Mouse (Mus musculus): ENCODE data around the gene Adss. TPM values are rescaled to one million over a fixed set of nuclear protein-coding genes. Genes with fewer than 3 reads are reported as not detected.

Adss gene
- polyA plus RNA-seq, 1 experiment from 2014 or later, result 28.4 TPM

DNA sequence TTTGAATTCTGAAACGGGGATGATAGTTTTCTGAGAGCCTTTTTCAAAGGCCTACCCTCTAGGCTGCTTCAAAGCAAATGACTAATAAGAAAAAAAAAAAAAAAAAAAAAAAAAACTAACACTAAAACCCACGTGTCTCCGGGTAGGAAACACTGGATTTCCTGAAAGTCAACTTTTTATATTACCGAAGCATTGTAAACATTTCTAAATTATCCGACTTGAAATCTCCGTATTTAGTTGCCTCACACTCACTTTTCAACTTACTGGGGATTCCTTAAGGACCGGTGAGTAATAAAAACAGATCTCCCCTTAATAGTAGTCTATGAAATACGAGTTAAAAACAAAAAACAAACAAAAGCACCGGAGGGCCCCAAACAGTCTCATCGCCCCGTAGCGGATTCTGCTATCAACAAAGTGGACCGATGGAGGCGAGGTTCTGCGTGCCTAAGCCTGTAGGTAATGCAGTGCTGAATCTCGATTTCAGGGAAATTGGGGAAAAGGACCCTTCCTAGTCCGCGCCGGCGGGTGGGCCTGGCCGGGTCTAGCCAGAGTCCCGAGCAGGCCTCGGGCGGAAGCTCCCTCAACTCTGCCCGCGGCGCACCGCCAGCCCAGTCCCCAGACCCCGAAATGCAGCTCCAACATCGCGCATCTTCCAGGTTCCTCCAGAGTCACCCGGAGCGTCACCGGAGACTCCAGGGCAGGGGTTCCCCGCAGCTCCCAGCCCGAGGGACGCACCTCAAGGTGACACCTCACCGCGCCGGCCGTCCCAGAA is 704 bp downstream of the Adss start:
- H3K27ac ChIP-seq (ENCODE audit: low read length), result peak overlapping the region; percentile 97
- 1% methylated on average over 41 of the region's 41 CpGs for WGBS
- ATAC-seq (peak; percentile 12; the same call in 1 of the 2 replicates), DNase-seq (ENCODE audit: low spot score) (peak; percentile 54)
- peak overlapping the region; percentile 84 for H3K4me3 ChIP-seq (ENCODE audit: low read depth, low read length)
- TF ChIP-seq EP300 (IDR thresholded peaks at IDR 0.05), result no peak
- no peak for TF ChIP-seq CTCF (IDR thresholded peaks at IDR 0.05)
- peak overlapping the region; percentile 83 for H3K4me2 ChIP-seq (replicated peaks; ENCODE audit: low read depth, low read length)
- H3K27me3 ChIP-seq (replicated peaks; ENCODE audit: insufficient read depth, low read length), result no peaks in the 10 kb centered on the region
- H3K4me1 ChIP-seq (ENCODE audit: insufficient read depth, low read depth, low read length), result peaks cover 17% of the 10 kb centered on the region; the same call in 1 of the 2 replicates
- H3K36me3 ChIP-seq (ENCODE audit: insufficient read depth, low read length), result no peaks in the 10 kb centered on the region
- no peaks in the 10 kb centered on the region for H3K9me3 ChIP-seq (ENCODE audit: low read length)
- H3K9ac ChIP-seq (replicated peaks; ENCODE audit: low read depth), result peak overlapping the region; percentile 82

DNA sequence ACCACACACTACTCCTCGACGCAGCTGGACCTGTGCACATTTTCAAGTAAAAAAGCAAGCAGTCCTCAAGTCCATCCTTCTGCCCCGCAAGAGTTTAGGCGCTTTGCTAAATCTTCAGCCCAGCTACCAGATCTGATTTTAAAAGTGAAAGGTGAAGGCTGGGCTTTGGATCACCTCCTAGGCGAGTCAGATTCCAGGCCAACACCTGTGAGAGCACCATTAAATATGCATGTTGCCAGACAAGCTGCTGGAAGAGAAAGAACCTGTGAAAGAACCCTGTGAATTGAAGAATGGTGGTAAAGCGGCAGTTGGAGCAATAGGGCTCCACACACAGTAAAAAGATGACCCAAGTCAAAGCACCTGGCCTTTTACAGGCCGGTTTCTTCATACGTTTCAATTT is 1.4 kb downstream of the Adss start:
- H3K36me3 ChIP-seq (ENCODE audit: insufficient read depth, low read length), result no peaks in the 10 kb centered on the region
- peaks cover 17% of the 10 kb centered on the region; the same call in 1 of the 2 replicates for H3K4me1 ChIP-seq (ENCODE audit: insufficient read depth, low read depth, low read length)
- peak; percentile 8 for DNase-seq (ENCODE audit: low spot score)
- no peaks in the 10 kb centered on the region for H3K27me3 ChIP-seq (replicated peaks; ENCODE audit: insufficient read depth, low read length)
- H3K9ac ChIP-seq (replicated peaks; ENCODE audit: low read depth), result peak overlapping the region; percentile 82
- TF ChIP-seq CTCF (IDR thresholded peaks at IDR 0.05), result no peak
- no peak for TF ChIP-seq EP300 (IDR thresholded peaks at IDR 0.05)
- 5% methylated on average over 8 of the region's 8 CpGs for WGBS
- H3K27ac ChIP-seq (ENCODE audit: low read length), result peak overlapping the region; percentile 7; the same call in 1 of the 2 replicates
- peak overlapping the region; percentile 83 for H3K4me2 ChIP-seq (replicated peaks; ENCODE audit: low read depth, low read length)
- ATAC-seq, result no peak
- peak overlapping the region; percentile 84 for H3K4me3 ChIP-seq (ENCODE audit: low read depth, low read length)
- no peaks in the 10 kb centered on the region for H3K9me3 ChIP-seq (ENCODE audit: low read length)

DNA sequence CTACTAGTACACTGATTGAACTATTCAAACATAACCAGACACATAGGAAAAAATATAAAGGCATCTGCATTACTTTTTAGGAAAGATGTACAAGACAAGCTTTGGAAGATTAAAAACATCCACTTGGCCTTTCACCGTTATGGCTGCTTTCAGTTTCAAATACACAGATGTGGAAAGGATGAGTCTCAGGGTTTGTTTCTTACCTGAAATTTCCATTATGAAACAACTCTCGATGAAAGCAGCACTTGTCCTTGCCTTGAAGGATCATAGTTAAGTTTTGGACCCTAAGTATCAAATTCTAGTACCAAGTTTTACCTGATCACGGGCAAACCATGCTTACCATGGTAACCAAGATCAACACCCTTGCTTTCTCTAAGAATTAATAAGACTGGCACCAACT is 3.5 kb downstream of the Adss start:
- Histone ChIP-seq H3K4me2 (replicated peaks; ENCODE audit: low read depth, low read length) (no peak overlapping the region), H3K9me3 (ENCODE audit: low read length) (peaks cover 3% of the 10 kb centered on the region; the same call in 1 of the 2 replicates), H3K27ac (ENCODE audit: low read length) (no peak overlapping the region), H3K4me1 (ENCODE audit: insufficient read depth, low read depth, low read length) (peaks cover 17% of the 10 kb centered on the region; the same call in 1 of the 2 replicates), H3K9ac (replicated peaks; ENCODE audit: low read depth) (no peak overlapping the region), H3K4me3 (ENCODE audit: low read depth, low read length) (no peak overlapping the region), H3K27me3 (replicated peaks; ENCODE audit: insufficient read depth, low read length) (no peaks in the 10 kb centered on the region), H3K36me3 (ENCODE audit: insufficient read depth, low read length) (no peaks in the 10 kb centered on the region)
- 66% methylated on average over 3 of the region's 3 CpGs for WGBS
- ATAC-seq (no peak), DNase-seq (ENCODE audit: low spot score) (no peak)
- TF ChIP-seq EP300 (IDR thresholded peaks at IDR 0.05) (no peak), CTCF (IDR thresholded peaks at IDR 0.05) (no peak)

DNA sequence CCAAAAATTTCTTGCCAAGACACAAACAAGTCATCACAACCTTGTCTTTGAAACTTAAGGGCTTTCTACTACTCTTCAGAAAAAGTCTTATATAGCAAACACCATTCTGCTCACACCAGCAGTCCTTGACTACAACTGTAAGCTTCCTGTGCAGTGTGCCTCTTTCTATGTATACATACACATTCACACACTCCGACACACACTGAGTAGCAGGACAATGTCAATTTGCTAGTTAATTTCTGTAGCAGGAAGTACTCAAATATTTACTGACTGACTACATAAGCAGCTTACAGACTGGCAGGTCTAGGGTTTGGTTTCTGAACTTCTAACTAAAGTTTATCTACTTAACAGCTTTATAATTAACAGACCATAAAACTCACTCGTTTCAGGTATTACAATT is 18.9 kb downstream of the Adss start:
- Histone ChIP-seq H3K4me3 (ENCODE audit: low read depth, low read length) (no peak overlapping the region), H3K9ac (replicated peaks; ENCODE audit: low read depth) (no peak overlapping the region), H3K27ac (ENCODE audit: low read length) (no peak overlapping the region), H3K4me2 (replicated peaks; ENCODE audit: low read depth, low read length) (no peak overlapping the region), H3K36me3 (ENCODE audit: insufficient read depth, low read length) (no peaks in the 10 kb centered on the region; the same call in 1 of the 2 replicates), H3K4me1 (ENCODE audit: insufficient read depth, low read depth, low read length) (no peaks in the 10 kb centered on the region), H3K27me3 (replicated peaks; ENCODE audit: insufficient read depth, low read length) (no peaks in the 10 kb centered on the region), H3K9me3 (ENCODE audit: low read length) (no peaks in the 10 kb centered on the region)
- no peak for ATAC-seq
- 45% methylated on average over 2 of the region's 2 CpGs for WGBS
- TF ChIP-seq EP300 (IDR thresholded peaks at IDR 0.05) (no peak), CTCF (IDR thresholded peaks at IDR 0.05) (no peak)
- peak; percentile 26 for DNase-seq (ENCODE audit: low spot score)

DNA sequence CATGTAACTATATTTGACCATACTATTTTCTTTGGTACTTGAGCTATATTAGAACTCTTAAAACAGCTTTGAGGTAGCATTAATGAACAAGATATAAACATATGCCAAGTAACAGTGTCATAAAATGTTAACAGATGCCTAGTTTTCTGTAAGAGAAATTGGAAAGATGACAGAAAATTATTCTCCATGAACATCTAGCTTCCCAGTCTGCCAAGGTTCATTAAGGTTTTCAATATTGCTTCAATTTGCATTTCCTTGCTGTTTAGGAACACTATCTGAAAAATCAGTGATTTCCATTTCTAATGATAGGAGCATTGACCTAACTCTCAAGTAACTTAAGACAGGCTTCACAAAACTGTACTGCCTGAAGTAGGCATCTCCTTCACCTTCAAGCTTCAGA is 27.4 kb downstream of the Adss start:
- no peaks in the 10 kb centered on the region for H3K4me1 ChIP-seq (ENCODE audit: insufficient read depth, low read depth, low read length)
- H3K4me2 ChIP-seq (replicated peaks; ENCODE audit: low read depth, low read length), result no peak overlapping the region
- peaks cover 12% of the 10 kb centered on the region for H3K36me3 ChIP-seq (ENCODE audit: insufficient read depth, low read length)
- H3K27me3 ChIP-seq (replicated peaks; ENCODE audit: insufficient read depth, low read length), result no peaks in the 10 kb centered on the region
- H3K9ac ChIP-seq (replicated peaks; ENCODE audit: low read depth), result no peak overlapping the region
- no peak overlapping the region for H3K4me3 ChIP-seq (ENCODE audit: low read depth, low read length)
- H3K27ac ChIP-seq (ENCODE audit: low read length), result no peak overlapping the region
- no peak for DNase-seq (ENCODE audit: low spot score)
- ATAC-seq, result no peak
- no peak for TF ChIP-seq CTCF (IDR thresholded peaks at IDR 0.05)
- TF ChIP-seq EP300 (IDR thresholded peaks at IDR 0.05), result no peak
- H3K9me3 ChIP-seq (ENCODE audit: low read length), result no peaks in the 10 kb centered on the region

DNA sequence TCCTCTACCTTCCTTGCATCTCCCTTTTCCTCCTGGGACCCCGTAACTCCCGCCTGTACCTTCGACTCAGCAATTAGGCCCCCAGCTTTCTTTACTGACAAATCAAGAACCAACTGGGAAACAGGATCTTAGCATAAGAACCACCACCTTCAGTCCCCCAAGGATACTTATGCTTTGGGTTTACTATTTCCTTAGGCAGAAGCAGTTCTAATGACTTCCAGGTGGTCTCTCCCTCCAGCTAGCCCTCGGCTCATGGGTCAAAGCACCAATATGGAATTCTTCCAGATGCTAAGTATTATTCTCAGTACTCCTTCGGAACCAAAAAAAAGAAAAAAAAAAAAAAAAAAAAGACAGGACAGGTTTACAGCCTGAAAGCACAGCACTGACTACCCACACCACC is 39.1 kb downstream of the Adss start:
- no peaks in the 10 kb centered on the region for H3K9me3 ChIP-seq (ENCODE audit: low read length)
- no peak overlapping the region for H3K9ac ChIP-seq (replicated peaks; ENCODE audit: low read depth)
- no peak overlapping the region for H3K4me3 ChIP-seq (ENCODE audit: low read depth, low read length)
- 91% methylated on average over 5 of the region's 5 CpGs for WGBS
- H3K4me2 ChIP-seq (replicated peaks; ENCODE audit: low read depth, low read length), result no peak overlapping the region
- no peaks in the 10 kb centered on the region for H3K36me3 ChIP-seq (ENCODE audit: insufficient read depth, low read length)
- H3K27ac ChIP-seq (ENCODE audit: low read length), result no peak overlapping the region
- H3K4me1 ChIP-seq (ENCODE audit: insufficient read depth, low read depth, low read length), result no peaks in the 10 kb centered on the region
- no peak for DNase-seq (ENCODE audit: low spot score)
- TF ChIP-seq CTCF (IDR thresholded peaks at IDR 0.05) (no peak), EP300 (IDR thresholded peaks at IDR 0.05) (no peak)
- ATAC-seq, result no peak
- no peaks in the 10 kb centered on the region for H3K27me3 ChIP-seq (replicated peaks; ENCODE audit: insufficient read depth, low read length)

Measured in lung, postnatal 0 days (tissue).